Comparison of ENCODE assay signal across 8 mouse cellular contexts in the genomic region with DNA sequence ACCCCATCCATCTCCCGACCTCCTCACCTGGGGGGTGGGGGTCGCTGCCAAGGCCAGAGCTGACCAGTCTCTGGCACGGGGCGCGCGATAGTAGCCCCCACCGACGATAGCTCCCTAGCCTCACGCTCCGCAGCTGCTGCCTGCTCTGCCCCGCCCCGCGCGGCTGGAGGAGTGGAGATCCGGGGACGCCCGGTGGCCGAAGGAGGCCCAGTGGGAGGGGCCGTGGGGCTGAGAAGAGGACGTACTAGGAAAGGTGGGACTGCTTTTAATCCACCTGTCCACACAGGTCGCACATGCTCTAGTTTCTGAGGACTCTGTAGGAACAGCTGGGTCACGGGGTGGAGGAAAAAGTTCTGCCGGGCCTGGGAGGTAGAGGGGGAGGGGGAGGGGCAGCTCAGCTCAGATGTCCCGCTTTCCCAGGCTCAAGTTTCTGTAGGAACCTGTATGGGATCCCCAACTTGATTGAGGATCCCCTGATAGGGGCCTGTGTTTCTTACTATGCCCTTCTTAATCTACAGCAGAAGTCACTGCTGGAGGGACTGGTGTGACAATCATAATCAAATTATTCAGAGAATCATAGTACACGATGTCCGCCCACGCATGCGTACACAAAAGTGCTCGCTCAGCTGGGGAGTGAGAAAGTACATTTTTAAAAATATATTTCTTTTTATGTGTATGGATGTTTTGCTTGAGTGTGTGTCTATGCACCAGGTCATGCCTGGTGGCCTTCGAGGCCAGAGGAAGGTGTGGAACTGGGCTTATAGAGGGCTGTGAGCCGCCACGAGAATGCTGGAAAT. TPM values are rescaled to one million over a fixed set of nuclear protein-coding genes. Genes with fewer than 3 reads are reported as not detected.
DNase-seq lines count a peak whose midpoint lies in the region; ATAC-seq and TF ChIP-seq lines count a peak whose summit lies in the region.

Gene Slc29a1, minus strand, starts transcription at position 161 of the 797 bp plus-strand sequence.

- ATAC-seq in heart, postnatal 0 days (ENCODE audit: insufficient read depth, low read depth): peak; percentile 40
- peak; percentile 70 for ATAC-seq in liver, postnatal 0 days
- no peak for ATAC-seq in neural tube, embryonic 12.5 days (ENCODE audit: low FRiP score, low read depth)

- 22% methylated on average over 32 of the region's 32 CpGs for WGBS in heart, postnatal 0 days
- WGBS in liver, postnatal 0 days (ENCODE audit: insufficient replicate concordance): 25% methylated on average over 30 of the region's 32 CpGs
- 18% methylated on average over 32 of the region's 32 CpGs for WGBS in neural tube, embryonic 12.5 days

- H3K4me3 ChIP-seq in erythroblast, embryonic 14.5 days (replicated peaks): peak within 1 kb of the TSS; percentile 66
- peak within 1 kb of the TSS; percentile 33 for H3K4me3 ChIP-seq in heart, postnatal 0 days (ENCODE audit: low read depth, low read length)
- H3K4me3 ChIP-seq in liver, postnatal 0 days (ENCODE audit: low read depth, low read length): peak within 1 kb of the TSS; percentile 51
- peak within 1 kb of the TSS; percentile 28 for H3K4me3 ChIP-seq in neural tube, embryonic 12.5 days

- H3K27me3 ChIP-seq in erythroblast, embryonic 14.5 days (ENCODE audit: control insufficient read depth): no peaks in the 10 kb centered on the region; the same call in 1 of the 2 replicates
- no peaks in the 10 kb centered on the region for H3K27me3 ChIP-seq in heart, postnatal 0 days (ENCODE audit: control insufficient read depth, insufficient read depth, low read length)
- 0 out of 2 replicates have a peak, but pooled peaks cover 3% of the 10 kb centered on the region for H3K27me3 ChIP-seq in liver, postnatal 0 days (ENCODE audit: insufficient read depth, low read length)
- peaks cover 41% of the 10 kb centered on the region for H3K27me3 ChIP-seq in neural tube, embryonic 12.5 days (replicated peaks)

- no peak within 1 kb of the TSS for H3K27ac ChIP-seq in heart, postnatal 0 days (ENCODE audit: low read depth)
- H3K27ac ChIP-seq in liver, postnatal 0 days (ENCODE audit: low read depth): peak within 1 kb of the TSS; percentile 89
- no peak within 1 kb of the TSS for H3K27ac ChIP-seq in neural tube, embryonic 12.5 days

- TF ChIP-seq EP300 in heart, postnatal 0 days (IDR thresholded peaks at IDR 0.05; ENCODE audit: low read depth): no peak
- TF ChIP-seq EP300 in liver, postnatal 0 days (IDR thresholded peaks at IDR 0.05; ENCODE audit: low read depth): no peak

- H3K4me2 ChIP-seq in heart, postnatal 0 days (ENCODE audit: low read depth, low read length): peak within 1 kb of the TSS; percentile 71
- H3K4me2 ChIP-seq in liver, postnatal 0 days (ENCODE audit: low read depth, low read length): peak within 1 kb of the TSS; percentile 74
- peak within 1 kb of the TSS; percentile 74 for H3K4me2 ChIP-seq in neural tube, embryonic 12.5 days (replicated peaks)

- H3K36me3 ChIP-seq in erythroblast, embryonic 14.5 days (ENCODE audit: control insufficient read depth): peaks cover under 1% of the 10 kb centered on the region
- no peaks in the 10 kb centered on the region for H3K36me3 ChIP-seq in heart, postnatal 0 days (replicated peaks; ENCODE audit: control insufficient read depth, insufficient read depth, low read length)
- H3K36me3 ChIP-seq in liver, postnatal 0 days (replicated peaks; ENCODE audit: insufficient read depth, low read length): no peaks in the 10 kb centered on the region
- no peaks in the 10 kb centered on the region for H3K36me3 ChIP-seq in neural tube, embryonic 12.5 days

- TF ChIP-seq CTCF in heart, postnatal 0 days (IDR thresholded peaks at IDR 0.05; ENCODE audit: low read depth): no peak
- no peak for TF ChIP-seq CTCF in liver, postnatal 0 days (IDR thresholded peaks at IDR 0.05; ENCODE audit: low read depth)

- peaks cover 91% of the 10 kb centered on the region for H3K4me1 ChIP-seq in erythroblast, embryonic 14.5 days (ENCODE audit: control insufficient read depth)
- H3K4me1 ChIP-seq in heart, postnatal 0 days (ENCODE audit: control insufficient read depth, insufficient read depth): peaks cover 21% of the 10 kb centered on the region
- H3K4me1 ChIP-seq in liver, postnatal 0 days (ENCODE audit: insufficient read depth): peaks cover 51% of the 10 kb centered on the region
- peaks cover 41% of the 10 kb centered on the region for H3K4me1 ChIP-seq in neural tube, embryonic 12.5 days

- no peaks in the 10 kb centered on the region for H3K9me3 ChIP-seq in erythroblast, embryonic 14.5 days (ENCODE audit: control insufficient read depth, low read length)
- no peaks in the 10 kb centered on the region for H3K9me3 ChIP-seq in heart, postnatal 0 days (replicated peaks; ENCODE audit: control insufficient read depth, low read length)
- H3K9me3 ChIP-seq in liver, postnatal 0 days (ENCODE audit: low read length): no peaks in the 10 kb centered on the region
- H3K9me3 ChIP-seq in neural tube, embryonic 12.5 days: no peaks in the 10 kb centered on the region

- DNase-seq in ES-CJ7 (ENCODE audit: low read depth, low spot score): peak; percentile 85
- DNase-seq in adrenal gland, postnatal 14 days: peak; percentile 87
- DNase-seq in heart, postnatal 0 days (ENCODE audit: low spot score): no peak
- peak; percentile 85 for DNase-seq in kidney, postnatal 10 days
- DNase-seq in liver, postnatal 0 days: peak; percentile 83
- no peak for DNase-seq in right cerebral cortex, postnatal 4 days

- peak within 1 kb of the TSS; percentile 34 for H3K9ac ChIP-seq in heart, postnatal 0 days (replicated peaks; ENCODE audit: low read depth, low read length)
- H3K9ac ChIP-seq in liver, postnatal 0 days (replicated peaks): peak within 1 kb of the TSS; percentile 64
- peak within 1 kb of the TSS; percentile 52 for H3K9ac ChIP-seq in neural tube, embryonic 12.5 days

RNA-seq across cellular contexts. Expression of gene Slc29a1, which starts in this region (rescaled TPM):
- total RNA-seq in adrenal gland, postnatal 14 days (2021): 114 and 140 TPM in 2 replicates
- polyA plus RNA-seq in erythroblast, embryonic 14.5 days (2012): 77.5 and 78.0 TPM in 2 replicates
- total RNA-seq in heart, postnatal 0 days (2014; rRNA removed; ENCODE audit: low replicate concordance): 236 and 368 TPM in 2 replicates
- polyA plus RNA-seq in heart, postnatal 0 days (2015; fragmentation: Nextera tagmentation; extraction: Ambion mirVana): 105 and 107 TPM in 2 replicates
- polyA plus RNA-seq in liver, postnatal 0 days (2015; fragmentation: Nextera tagmentation; extraction: Ambion mirVana): 83.0 and 91.6 TPM in 2 replicates
- 44.7 and 47.9 TPM in 2 replicates for polyA plus RNA-seq in neural tube, embryonic 12.5 days (2016; fragmentation: Nextera tagmentation; extraction: Ambion mirVana)

Comparison
In these comparisons a context has a peak if more than half of its experiments do, and no peak if none do; other contexts are left out.
1. DNase-seq: peak in ES-CJ7 (single experiment), adrenal gland, postnatal 14 days (single experiment), kidney, postnatal 10 days (single experiment) and liver, postnatal 0 days (single experiment); none in heart, postnatal 0 days (single experiment) and right cerebral cortex, postnatal 4 days (single experiment).
2. Peak in every context shown above with its lines, with median percentiles within 50 percentile points of each other: H3K4me3 ChIP-seq, H3K4me2 ChIP-seq and H3K9ac ChIP-seq.